Mouse (Mus musculus) urinary bladder, adult 18-20 months (tissue): Measurements from ENCODE around the gene Amacr.

Experiments
- DNase-seq, 2 experiments: peaks; one replicate each; pipeline ENCODE4 v3.0.0; 2022; ENCODE audit warnings: low spot score in 2 of 2, mixed read lengths in 2 of 2

The Amacr gene

GRCm38 (mm10) chr15:10990411-10990810 lies 8.9 kb downstream of the Amacr start:
- DNase-seq: no peak

- DNase-seq: no peak
Measured at GRCm38 (mm10) chr15:10991566-10991965, 10.0 kb downstream of the Amacr start.

- no peak for DNase-seq
Measured at GRCm38 (mm10) chr15:10999832-11000231, 18.3 kb downstream of the Amacr start.

GRCm38 (mm10) chr15:11000421-11000820 lies 18.9 kb downstream of the Amacr start, which contains the start of gene Slc45a2:
TSS of gene Slc45a2 (plus strand) at chr15:11000721.
- no peak for DNase-seq

GRCm38 (mm10) chr15:11003791-11004190 lies 22.2 kb downstream of the Amacr start:
- DNase-seq: no peak

GRCm38 (mm10) chr15:11004646-11005045 lies 23.1 kb downstream of the Amacr start:
- no peak for DNase-seq

GRCm38 (mm10) chr15:11008756-11009155 lies 27.2 kb downstream of the Amacr start:
- no peak for DNase-seq

GRCm38 (mm10) chr15:11010976-11011548 lies 29.5 kb downstream of the Amacr start:
- peak in 1 of 2 experiments; percentile 51 for DNase-seq

- DNase-seq: no peak
Measured at GRCm38 (mm10) chr15:11014931-11015330, 33.4 kb downstream of the Amacr start.

- DNase-seq: no peak
Measured at GRCm38 (mm10) chr15:11026801-11027561, 45.4 kb downstream of the Amacr start.

- no peak for DNase-seq
Measured at GRCm38 (mm10) chr15:11030188-11030587, 48.6 kb downstream of the Amacr start.

- no peak for DNase-seq
Measured at GRCm38 (mm10) chr15:11035947-11036474, 54.5 kb downstream of the Amacr start.

GRCm38 (mm10) chr15:11036535-11037375 lies 55.2 kb downstream of the Amacr start:
- DNase-seq: peak in 1 of 2 experiments; percentile 23

- DNase-seq: no peak
Measured at GRCm38 (mm10) chr15:11037376-11037695, 55.8 kb downstream of the Amacr start.

- DNase-seq: peak in 1 of 2 experiments; percentile 2
Measured at GRCm38 (mm10) chr15:11037711-11038110, 56.2 kb downstream of the Amacr start, which contains the start of gene Rxfp3. TSS of gene Rxfp3 (minus strand) at chr15:11037991.

- peak in 1 of 2 experiments; percentile 25 for DNase-seq
Measured at GRCm38 (mm10) chr15:11038476-11038875, 56.9 kb downstream of the Amacr start.

GRCm38 (mm10) chr15:11040067-11040466 lies 58.5 kb downstream of the Amacr start:
- no peak for DNase-seq

GRCm38 (mm10) chr15:11041229-11041628 lies 59.7 kb downstream of the Amacr start:
- DNase-seq: no peak

GRCm38 (mm10) chr15:11042828-11043227 lies 61.3 kb downstream of the Amacr start:
- no peak for DNase-seq
